Mouse (Mus musculus) E14TG2a.4 (cell line): ENCODE measurements around the gene Ptger4.

ENCODE experiments used
- H3K27me3 ChIP-seq: 2 replicates; pipeline ENCODE4 v1.6.1; 2014; ENCODE audit warnings: low read length, control low read depth; ENCODE audit not compliant: insufficient read depth
- H3K36me3 ChIP-seq: 2 replicates; pipeline ENCODE4 v1.6.1; 2014; ENCODE audit warnings: low read length, control low read depth; ENCODE audit not compliant: insufficient read depth
- H3K4me1 ChIP-seq: replicated peaks from 2 replicates; pipeline ENCODE4 v1.6.1; 2014; ENCODE audit warnings: low read depth, low read length, control low read depth
- H3K4me3 ChIP-seq: replicated peaks from 2 replicates; pipeline ENCODE4 v1.5.1; 2014; ENCODE audit warnings: mild to moderate bottlenecking, low read length
- H3K9me3 ChIP-seq: 2 replicates; pipeline ENCODE4 v1.6.1; 2014; ENCODE audit warnings: low read length, control low read depth
- CTCF ChIP-seq: conservative IDR thresholded peaks from 2 replicates; pipeline ENCODE4 v1.5.1; 2014; ENCODE audit warnings: low read length
- NANOG ChIP-seq: IDR thresholded peaks from 2 replicates; pipeline ENCODE4 v1.6.1; 2014; ENCODE audit warnings: borderline replicate concordance, low read length, mixed read lengths
- POU5F1 ChIP-seq: IDR thresholded peaks from 2 replicates; pipeline ENCODE4 v1.6.1; 2014; ENCODE audit warnings: low read length, borderline replicate concordance

Ptger4 gene

DNA sequence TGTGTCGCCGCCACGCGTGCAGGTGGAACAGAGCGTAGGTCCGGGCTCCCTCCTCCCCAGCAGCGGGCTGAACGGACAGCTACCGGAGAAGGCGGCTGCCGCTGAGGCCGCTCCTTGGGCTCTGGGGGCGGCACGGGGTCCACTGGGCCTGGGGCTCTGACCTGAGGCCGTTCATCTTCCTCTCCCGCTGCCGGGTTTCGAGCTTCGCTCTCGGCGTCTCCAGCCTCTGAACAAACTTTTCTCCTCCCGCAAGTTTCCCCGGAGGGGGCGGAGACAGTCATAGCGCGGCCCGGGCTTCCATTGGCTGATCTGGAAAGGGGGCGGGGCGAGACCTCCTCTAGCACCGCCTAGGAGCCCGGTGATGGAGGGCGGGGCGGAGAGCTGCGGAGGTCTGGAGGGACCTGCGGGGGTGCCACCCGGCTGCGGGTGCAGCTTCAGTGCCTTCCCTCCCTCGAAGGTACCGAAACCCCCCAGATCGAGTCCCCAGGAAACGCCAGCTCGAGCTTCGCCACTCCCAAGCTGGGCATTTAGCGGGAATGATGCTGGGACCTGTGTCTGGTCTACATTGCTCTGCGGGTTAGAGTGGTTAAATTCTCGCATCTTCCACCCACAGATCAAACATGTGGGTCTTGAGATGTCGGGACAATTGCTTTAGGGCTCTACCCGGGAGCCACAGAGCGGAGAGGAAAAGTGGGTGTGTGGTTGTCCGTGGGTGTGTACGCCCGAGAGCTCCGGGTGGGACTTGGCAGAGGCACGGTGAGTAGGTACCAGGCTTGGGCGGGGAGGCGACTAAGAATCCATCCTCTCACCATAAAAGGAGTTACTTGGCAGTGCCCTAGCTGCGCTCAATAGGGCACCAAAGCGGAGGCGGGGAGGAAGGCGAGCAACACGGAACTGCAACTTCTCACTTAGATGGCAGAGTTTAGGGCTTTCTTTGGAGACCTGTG lies at the start of gene Ptger4:
Ptger4 (minus strand) TSS at position 229 of the 947 bp plus-strand sequence.
- Histone ChIP-seq H3K4me3 (peak within 1 kb of the TSS; percentile 86), H3K4me1 (peaks cover 35% of the 10 kb centered on the region), H3K27me3 (peaks cover 70% of the 10 kb centered on the region), H3K9me3 (no peaks in the 10 kb centered on the region; the same call in 1 of the 2 replicates), H3K36me3 (no peaks in the 10 kb centered on the region)
- no peak for TF ChIP-seq CTCF

DNA sequence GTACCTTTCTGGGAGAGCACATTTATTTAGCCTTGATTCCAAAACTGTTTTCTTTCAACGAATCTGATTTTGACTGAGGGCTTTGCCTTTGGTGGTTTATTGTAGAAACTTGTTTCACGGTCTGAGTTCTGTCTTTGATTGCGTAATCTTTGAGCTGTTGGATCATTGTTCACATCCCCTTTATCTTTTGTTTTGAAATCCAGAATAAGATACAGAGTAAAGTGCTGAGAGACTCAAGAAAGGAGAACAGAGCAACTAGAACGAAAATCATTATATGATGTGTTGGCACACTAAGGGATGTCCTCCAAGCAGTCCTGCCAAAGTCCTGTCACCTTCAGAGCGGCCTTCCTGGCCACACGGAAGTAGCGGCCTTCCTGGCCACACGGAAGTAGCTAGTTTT lies 44.4 kb upstream of the Ptger4 start:
- H3K4me1 ChIP-seq = no peaks in the 10 kb centered on the region
- no peaks in the 10 kb centered on the region for H3K27me3 ChIP-seq
- no peaks in the 10 kb centered on the region for H3K36me3 ChIP-seq
- H3K9me3 ChIP-seq = no peaks in the 10 kb centered on the region
- H3K4me3 ChIP-seq = no peak overlapping the region
- TF ChIP-seq CTCF (no peak), NANOG (no peak), POU5F1 (no peak)

DNA sequence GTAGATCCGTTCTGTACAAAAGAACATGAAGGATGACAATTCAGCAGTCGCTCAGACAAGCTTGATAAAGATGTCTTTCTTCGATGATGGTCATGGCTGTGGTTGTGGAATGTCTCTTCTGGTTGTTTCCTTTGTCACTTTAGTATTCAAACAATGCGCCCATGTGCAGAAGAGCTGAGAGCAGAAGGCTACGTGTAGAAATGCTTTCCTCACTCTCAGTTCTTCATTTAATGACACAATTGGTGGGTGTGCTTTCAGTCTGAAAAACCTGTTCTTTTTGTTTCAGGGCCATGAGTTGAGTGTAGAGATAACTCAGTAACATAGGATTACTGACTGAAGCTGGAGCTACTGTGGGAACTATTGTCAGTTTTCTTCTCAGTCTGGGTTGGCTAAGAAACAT lies 43.1 kb upstream of the Ptger4 start:
- Histone ChIP-seq H3K4me1 (no peaks in the 10 kb centered on the region), H3K9me3 (no peaks in the 10 kb centered on the region), H3K36me3 (no peaks in the 10 kb centered on the region), H3K27me3 (no peaks in the 10 kb centered on the region), H3K4me3 (no peak overlapping the region)
- TF ChIP-seq POU5F1 (no peak), CTCF (no peak), NANOG (no peak)

DNA sequence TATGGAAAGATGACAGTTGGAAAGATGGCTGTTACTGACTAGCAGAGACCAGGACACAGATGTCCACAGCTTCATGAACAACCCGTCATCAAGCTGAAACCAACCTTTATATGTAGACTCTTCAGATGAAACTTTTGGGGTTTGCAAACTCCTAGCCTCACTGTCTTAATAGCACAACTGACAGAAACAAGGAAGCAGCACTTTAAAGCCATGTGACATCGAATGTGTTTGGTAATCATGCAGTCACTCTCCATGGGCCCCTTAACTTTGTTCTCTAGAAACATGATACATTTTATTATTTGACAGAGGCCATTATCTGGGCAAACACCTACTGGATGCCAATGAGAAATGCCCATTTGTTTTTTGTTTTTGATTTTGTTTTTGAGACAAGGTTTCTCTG lies 37.3 kb upstream of the Ptger4 start:
- H3K9me3 ChIP-seq = peaks cover 9% of the 10 kb centered on the region; the same call in 1 of the 2 replicates
- no peaks in the 10 kb centered on the region for H3K27me3 ChIP-seq
- H3K36me3 ChIP-seq = no peaks in the 10 kb centered on the region
- no peak overlapping the region for H3K4me3 ChIP-seq
- TF ChIP-seq POU5F1 = no peak
- TF ChIP-seq NANOG = no peak
- no peak for TF ChIP-seq CTCF
- no peaks in the 10 kb centered on the region for H3K4me1 ChIP-seq

DNA sequence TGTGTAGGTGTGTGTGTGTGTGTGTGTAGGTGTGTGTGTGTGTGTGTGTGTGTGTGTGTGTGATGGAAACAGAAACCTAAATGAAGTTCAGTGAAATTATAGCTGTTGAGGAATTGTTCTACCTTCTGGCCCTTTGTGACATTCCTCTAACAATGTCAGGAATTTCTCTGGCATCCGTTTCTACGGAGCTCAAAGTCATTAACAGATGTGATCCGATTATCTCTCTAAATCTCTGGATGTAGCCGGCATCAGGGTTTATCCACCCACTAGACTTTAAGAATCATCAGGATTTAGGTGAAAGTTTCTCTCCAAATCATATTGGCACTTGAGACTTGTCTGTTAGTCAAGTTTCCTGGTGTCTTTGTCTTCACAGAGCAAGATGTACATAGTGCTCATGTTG lies 35.8 kb upstream of the Ptger4 start:
- Histone ChIP-seq H3K9me3 (peaks cover 9% of the 10 kb centered on the region; the same call in 1 of the 2 replicates), H3K36me3 (no peaks in the 10 kb centered on the region), H3K27me3 (no peaks in the 10 kb centered on the region), H3K4me1 (no peaks in the 10 kb centered on the region), H3K4me3 (no peak overlapping the region)
- no peak for TF ChIP-seq CTCF

DNA sequence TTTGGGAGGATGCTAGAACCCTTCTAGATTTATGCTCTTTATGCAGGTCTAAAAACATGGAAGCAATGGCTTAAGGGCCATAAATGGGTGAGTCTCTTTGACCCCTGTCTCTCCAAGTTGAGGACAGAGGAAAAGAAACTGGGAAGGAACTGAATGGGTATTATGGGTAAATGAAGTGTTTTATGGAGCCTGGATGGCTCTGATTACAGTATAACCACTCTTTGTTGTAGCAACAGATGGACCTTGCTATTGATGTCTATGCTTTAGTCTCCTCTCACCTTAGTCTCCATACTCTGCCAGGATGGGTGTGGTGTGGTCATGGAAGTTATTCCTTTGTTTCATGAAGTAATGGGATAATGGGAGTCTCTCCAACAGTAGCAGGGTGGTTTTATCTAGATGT lies 34.5 kb upstream of the Ptger4 start:
- H3K27me3 ChIP-seq = no peaks in the 10 kb centered on the region

DNA sequence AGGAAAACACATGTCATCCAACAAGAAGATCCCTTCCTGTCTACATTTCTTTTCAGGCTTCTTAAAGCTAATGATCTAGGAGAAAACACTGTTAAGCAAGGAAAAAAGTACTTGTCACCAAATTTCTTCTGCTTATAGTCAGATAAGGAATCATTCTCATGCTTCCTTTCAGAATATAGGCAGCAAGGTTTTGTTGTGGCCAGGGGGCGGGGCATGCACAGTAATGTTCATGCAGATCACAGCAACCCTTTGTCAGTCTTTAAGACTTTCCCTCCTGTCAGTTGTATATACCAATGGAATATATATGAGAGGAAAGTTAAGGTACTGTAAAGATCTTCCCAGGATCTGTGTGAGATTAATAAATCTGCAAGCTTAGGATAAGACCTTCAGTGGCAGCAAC lies 30.0 kb upstream of the Ptger4 start:
- H3K27me3 ChIP-seq = no peaks in the 10 kb centered on the region
- H3K9me3 ChIP-seq = peaks cover 9% of the 10 kb centered on the region; the same call in 1 of the 2 replicates
- TF ChIP-seq POU5F1 (no peak), CTCF (no peak), NANOG (no peak)
- H3K36me3 ChIP-seq = no peaks in the 10 kb centered on the region
- no peaks in the 10 kb centered on the region for H3K4me1 ChIP-seq
- no peak overlapping the region for H3K4me3 ChIP-seq

More for the DNA sequence above, 34.5 kb upstream of the Ptger4 start:
- no peaks in the 10 kb centered on the region for H3K36me3 ChIP-seq
- H3K4me1 ChIP-seq = no peaks in the 10 kb centered on the region
- TF ChIP-seq CTCF (no peak), NANOG (no peak), POU5F1 (no peak)
- H3K4me3 ChIP-seq = no peak overlapping the region
- peaks cover 9% of the 10 kb centered on the region; the same call in 1 of the 2 replicates for H3K9me3 ChIP-seq

DNA sequence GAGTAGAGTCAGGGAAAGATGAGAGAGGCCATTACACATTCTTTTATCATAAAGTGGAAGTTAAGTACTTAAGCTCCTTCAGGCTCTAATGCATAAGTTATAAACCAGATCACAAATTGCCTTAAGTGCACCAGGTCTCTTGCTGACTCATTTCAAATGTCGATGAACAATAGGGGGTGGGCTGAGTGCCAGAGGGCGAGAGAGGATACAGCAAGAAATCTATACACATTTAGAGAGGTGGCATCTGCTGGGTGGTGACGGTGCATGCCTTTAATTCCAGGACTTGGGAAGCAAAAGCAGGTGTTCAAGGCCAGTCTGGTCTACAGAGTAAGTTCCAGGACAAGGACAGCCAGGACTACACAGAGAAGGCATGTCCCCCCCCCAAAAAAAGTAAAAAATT lies 22.1 kb upstream of the Ptger4 start:
- TF ChIP-seq NANOG (no peak), CTCF (no peak), POU5F1 (no peak)
- Histone ChIP-seq H3K27me3 (peaks cover 3% of the 10 kb centered on the region; the same call in 1 of the 2 replicates), H3K36me3 (no peaks in the 10 kb centered on the region), H3K4me3 (no peak overlapping the region), H3K4me1 (no peaks in the 10 kb centered on the region), H3K9me3 (no peaks in the 10 kb centered on the region)
